Mouse (Mus musculus) megakaryocyte, embryonic 14.5 days (primary cell): ENCODE data around the gene Dhrs7.

Experiments used
- FLI1 ChIP-seq: IDR thresholded peaks from 2 replicates; pipeline ENCODE4 v1.6.1; 2012; ENCODE audit warnings: low read length, inconsistent platforms, mixed read lengths
- GATA1 ChIP-seq: IDR thresholded peaks from 3 replicates; pipeline ENCODE4 v1.6.1; 2012; ENCODE audit warnings: mixed read lengths, low read length, inconsistent platforms, borderline replicate concordance

DNA sequence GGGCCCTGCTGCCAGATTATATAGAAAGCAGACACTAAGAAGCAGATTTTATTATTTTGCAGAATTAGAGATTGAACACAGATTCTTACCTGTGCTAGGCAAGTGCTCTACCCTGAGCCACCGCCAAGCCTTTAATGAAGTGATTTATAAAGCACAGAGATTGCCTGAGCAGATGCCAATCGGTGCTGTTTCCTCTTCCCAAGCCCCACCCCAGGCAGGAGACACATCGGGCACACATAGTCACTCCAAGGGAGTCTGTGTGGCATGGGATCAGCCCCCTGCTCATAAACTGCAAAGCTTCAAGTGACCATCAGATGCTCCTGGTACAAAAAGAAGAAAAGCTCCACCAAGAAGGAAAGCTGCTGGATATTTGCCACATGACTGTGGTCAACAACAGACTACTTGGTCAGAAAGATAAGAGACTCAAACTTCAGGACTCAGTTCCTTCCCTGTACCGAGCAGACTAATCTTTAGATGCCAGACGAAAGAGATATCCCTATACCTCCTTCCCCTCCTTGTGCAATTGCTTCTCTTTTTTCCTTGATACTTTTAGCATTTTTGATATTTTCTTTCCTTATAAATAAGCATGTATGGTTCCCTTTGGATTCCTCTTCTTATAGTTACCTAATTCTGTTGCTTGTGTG is 41.7 kb downstream of the Dhrs7 start:
- no peak; the same call in 2 of the 3 replicates for TF ChIP-seq GATA1
- TF ChIP-seq FLI1 = no peak
